Mouse (Mus musculus): ENCODE data around the gene Rab11b. TPM values are rescaled to one million over a fixed set of nuclear protein-coding genes. Genes with fewer than 3 reads are reported as not detected.

The Rab11b gene
- polyA plus RNA-seq, 2 experiments, result 192 to 312 TPM

GRCm38 (mm10) chr17:33802221-33802620 lies 41.9 kb upstream of the Rab11b start:
- no peaks in the 10 kb centered on the region for H3K36me3 ChIP-seq (ENCODE audit: control insufficient read depth, insufficient read depth, low read length)
- DNase-seq (ENCODE audit: low spot score), result no peak
- no peak overlapping the region for H3K4me2 ChIP-seq (replicated peaks; ENCODE audit: low read depth, low read length, severe bottlenecking)
- no peak overlapping the region for H3K4me3 ChIP-seq (replicated peaks; ENCODE audit: low read length)
- no peak for TF ChIP-seq POLR2A (IDR thresholded peaks at IDR 0.05; ENCODE audit: borderline replicate concordance, extremely low read depth, insufficient read depth, insufficient read length)
- H3K9me3 ChIP-seq (ENCODE audit: control insufficient read depth, low read length), result no peaks in the 10 kb centered on the region
- H3K27me3 ChIP-seq (ENCODE audit: control insufficient read depth, insufficient read depth, low read length), result no peaks in the 10 kb centered on the region
- no peak for ATAC-seq (ENCODE audit: low FRiP score, low read depth)
- 0% methylated on average over 2 of the region's 2 CpGs for WGBS
- no peak overlapping the region for H3K9ac ChIP-seq (ENCODE audit: low read depth, low read length, severe bottlenecking)
- H3K27ac ChIP-seq (replicated peaks; ENCODE audit: low read depth, low read length), result no peak overlapping the region
- no peaks in the 10 kb centered on the region for H3K4me1 ChIP-seq (ENCODE audit: control insufficient read depth, insufficient read depth, low read length)

- no peaks in the 10 kb centered on the region for H3K36me3 ChIP-seq (ENCODE audit: control insufficient read depth, insufficient read depth, low read length)
- no peak overlapping the region for H3K9ac ChIP-seq (ENCODE audit: low read depth, low read length, severe bottlenecking)
- ATAC-seq (ENCODE audit: low FRiP score, low read depth) (no peak), DNase-seq (ENCODE audit: low spot score) (no peak)
- no peaks in the 10 kb centered on the region for H3K27me3 ChIP-seq (ENCODE audit: control insufficient read depth, insufficient read depth, low read length)
- no peak overlapping the region for H3K4me3 ChIP-seq (replicated peaks; ENCODE audit: low read length)
- WGBS, result 66% methylated on average over 1 of the region's 1 CpGs
- TF ChIP-seq POLR2A (IDR thresholded peaks at IDR 0.05; ENCODE audit: borderline replicate concordance, extremely low read depth, insufficient read depth, insufficient read length), result no peak
- no peak overlapping the region for H3K4me2 ChIP-seq (replicated peaks; ENCODE audit: low read depth, low read length, severe bottlenecking)
- no peaks in the 10 kb centered on the region for H3K9me3 ChIP-seq (ENCODE audit: control insufficient read depth, low read length)
- no peak overlapping the region for H3K27ac ChIP-seq (replicated peaks; ENCODE audit: low read depth, low read length)
- H3K4me1 ChIP-seq (ENCODE audit: control insufficient read depth, insufficient read depth, low read length), result no peaks in the 10 kb centered on the region
Observed at GRCm38 (mm10) chr17:33799277-33799676, 38.9 kb upstream of the Rab11b start.

GRCm38 (mm10) chr17:33798306-33798705 lies 38.0 kb upstream of the Rab11b start:
- H3K9me3 ChIP-seq (ENCODE audit: control insufficient read depth, low read length), result no peaks in the 10 kb centered on the region
- H3K4me2 ChIP-seq (replicated peaks; ENCODE audit: low read depth, low read length, severe bottlenecking), result no peak overlapping the region
- no peak for DNase-seq (ENCODE audit: low spot score)
- 53% methylated on average over 3 of the region's 3 CpGs for WGBS
- H3K27me3 ChIP-seq (ENCODE audit: control insufficient read depth, insufficient read depth, low read length), result no peaks in the 10 kb centered on the region
- no peak overlapping the region for H3K27ac ChIP-seq (replicated peaks; ENCODE audit: low read depth, low read length)
- H3K4me1 ChIP-seq (ENCODE audit: control insufficient read depth, insufficient read depth, low read length), result no peaks in the 10 kb centered on the region
- H3K4me3 ChIP-seq (replicated peaks; ENCODE audit: low read length), result no peak overlapping the region
- ATAC-seq (ENCODE audit: low FRiP score, low read depth), result no peak
- H3K9ac ChIP-seq (ENCODE audit: low read depth, low read length, severe bottlenecking), result no peak overlapping the region
- no peaks in the 10 kb centered on the region for H3K36me3 ChIP-seq (ENCODE audit: control insufficient read depth, insufficient read depth, low read length)
- TF ChIP-seq POLR2A (IDR thresholded peaks at IDR 0.05; ENCODE audit: borderline replicate concordance, extremely low read depth, insufficient read depth, insufficient read length), result no peak

- ATAC-seq (ENCODE audit: low FRiP score, low read depth), result no peak
- no peaks in the 10 kb centered on the region for H3K9me3 ChIP-seq (ENCODE audit: control insufficient read depth, low read length)
- H3K27me3 ChIP-seq (ENCODE audit: control insufficient read depth, insufficient read depth, low read length), result no peaks in the 10 kb centered on the region
- DNase-seq (ENCODE audit: low spot score), result no peak
- H3K9ac ChIP-seq (ENCODE audit: low read depth, low read length, severe bottlenecking), result no peak overlapping the region
- H3K4me3 ChIP-seq (replicated peaks; ENCODE audit: low read length), result no peak overlapping the region
- no peak overlapping the region for H3K27ac ChIP-seq (replicated peaks; ENCODE audit: low read depth, low read length)
- H3K36me3 ChIP-seq (ENCODE audit: control insufficient read depth, insufficient read depth, low read length), result no peaks in the 10 kb centered on the region
- no peak overlapping the region for H3K4me2 ChIP-seq (replicated peaks; ENCODE audit: low read depth, low read length, severe bottlenecking)
- 76% methylated on average over 4 of the region's 4 CpGs for WGBS
- no peaks in the 10 kb centered on the region for H3K4me1 ChIP-seq (ENCODE audit: control insufficient read depth, insufficient read depth, low read length)
- TF ChIP-seq POLR2A (IDR thresholded peaks at IDR 0.05; ENCODE audit: borderline replicate concordance, extremely low read depth, insufficient read depth, insufficient read length), result no peak
Observed at GRCm38 (mm10) chr17:33788732-33789131, 28.4 kb upstream of the Rab11b start.

- Histone ChIP-seq H3K27me3 (ENCODE audit: control insufficient read depth, insufficient read depth, low read length) (no peaks in the 10 kb centered on the region), H3K9me3 (ENCODE audit: control insufficient read depth, low read length) (no peaks in the 10 kb centered on the region), H3K27ac (replicated peaks; ENCODE audit: low read depth, low read length) (no peak overlapping the region), H3K4me1 (ENCODE audit: control insufficient read depth, insufficient read depth, low read length) (peaks cover 13% of the 10 kb centered on the region), H3K4me3 (replicated peaks; ENCODE audit: low read length) (no peak overlapping the region), H3K4me2 (replicated peaks; ENCODE audit: low read depth, low read length, severe bottlenecking) (no peak overlapping the region), H3K36me3 (ENCODE audit: control insufficient read depth, insufficient read depth, low read length) (no peaks in the 10 kb centered on the region), H3K9ac (ENCODE audit: low read depth, low read length, severe bottlenecking) (no peak overlapping the region)
- ATAC-seq (ENCODE audit: low FRiP score, low read depth) (no peak), DNase-seq (ENCODE audit: low spot score) (no peak)
- no peak for TF ChIP-seq POLR2A (IDR thresholded peaks at IDR 0.05; ENCODE audit: borderline replicate concordance, extremely low read depth, insufficient read depth, insufficient read length)
- WGBS, result 88% methylated on average over 18 of the region's 18 CpGs
Observed at GRCm38 (mm10) chr17:33786375-33786774, 26.0 kb upstream of the Rab11b start.

GRCm38 (mm10) chr17:33784939-33785338 lies 24.6 kb upstream of the Rab11b start:
- no peak for ATAC-seq (ENCODE audit: low FRiP score, low read depth)
- WGBS, result 81% methylated on average over 2 of the region's 2 CpGs
- H3K36me3 ChIP-seq (ENCODE audit: control insufficient read depth, insufficient read depth, low read length), result no peaks in the 10 kb centered on the region

More at GRCm38 (mm10) chr17:33784939-33785338, 24.6 kb upstream of the Rab11b start:
- H3K9me3 ChIP-seq (ENCODE audit: control insufficient read depth, low read length), result no peaks in the 10 kb centered on the region
- H3K4me3 ChIP-seq (replicated peaks; ENCODE audit: low read length), result no peak overlapping the region
- H3K4me1 ChIP-seq (ENCODE audit: control insufficient read depth, insufficient read depth, low read length), result peaks cover 26% of the 10 kb centered on the region
- no peak overlapping the region for H3K9ac ChIP-seq (ENCODE audit: low read depth, low read length, severe bottlenecking)
- no peaks in the 10 kb centered on the region for H3K27me3 ChIP-seq (ENCODE audit: control insufficient read depth, insufficient read depth, low read length)
- DNase-seq (ENCODE audit: low spot score), result no peak
- TF ChIP-seq POLR2A (IDR thresholded peaks at IDR 0.05; ENCODE audit: borderline replicate concordance, extremely low read depth, insufficient read depth, insufficient read length), result no peak
- no peak overlapping the region for H3K27ac ChIP-seq (replicated peaks; ENCODE audit: low read depth, low read length)
- no peak overlapping the region for H3K4me2 ChIP-seq (replicated peaks; ENCODE audit: low read depth, low read length, severe bottlenecking)

Measured in limb, embryonic 14.5 days (tissue).